Mouse (Mus musculus) intestine, postnatal 0 days (tissue): ENCODE results near the gene Pdcd1lg2. TPM values are rescaled to one million over a fixed set of nuclear protein-coding genes. Genes with fewer than 3 reads are reported as not detected.

Experiments used
- ATAC-seq: fragments of 200-750 bp; cut with Nextera tagmentation; 2 replicates; pipeline ENCODE4 v1.8.0; 2017; ENCODE audit warnings: mild to moderate bottlenecking, moderate TSS enrichment, moderate library complexity
- H3K27ac ChIP-seq: fragments of 300-500 bp; sonication (generic); 2 replicates; pipeline ENCODE4 v1.5.1; 2014; ENCODE audit warnings: mild to moderate bottlenecking, low read depth, low read length, moderate library complexity
- H3K27me3 ChIP-seq: fragments of 300-500 bp; sonication (generic); replicated peaks from 2 replicates; pipeline ENCODE4 v1.6.1; 2014; ENCODE audit warnings: low read length, mixed read lengths; ENCODE audit not compliant: control insufficient read depth, insufficient read depth
- H3K36me3 ChIP-seq: fragments of 300-500 bp; sonication (generic); 2 replicates; pipeline ENCODE4 v1.6.1; 2014; ENCODE audit warnings: mild to moderate bottlenecking, moderate library complexity; ENCODE audit not compliant: control insufficient read depth, insufficient read depth
- H3K4me1 ChIP-seq: fragments of 300-500 bp; sonication (generic); replicated peaks from 2 replicates; pipeline ENCODE4 v1.6.1; 2014; ENCODE audit warnings: antibody characterized with exemption, low read length, mixed read lengths; ENCODE audit not compliant: control insufficient read depth, insufficient read depth
- H3K4me2 ChIP-seq: fragments of 300-500 bp; sonication (generic); replicated peaks from 2 replicates; pipeline ENCODE4 v1.6.1; 2014; ENCODE audit warnings: low read depth, mild to moderate bottlenecking, moderate library complexity
- H3K4me3 ChIP-seq: fragments of 300-500 bp; sonication (generic); 2 replicates; pipeline ENCODE4 v1.5.1; 2014; ENCODE audit warnings: low read depth, low read length
- H3K9ac ChIP-seq: fragments of 300-500 bp; sonication (generic); 2 replicates; pipeline ENCODE4 v1.6.1; 2014; ENCODE audit warnings: mild to moderate bottlenecking, low read depth, low read length
- H3K9me3 ChIP-seq: fragments of 300-500 bp; sonication (generic); 2 replicates; pipeline ENCODE4 v1.6.1; 2016; ENCODE audit warnings: mixed run types; ENCODE audit not compliant: control insufficient read depth
- CTCF ChIP-seq: sonication (generic); IDR thresholded peaks from 2 replicates; pipeline ENCODE4 v1.5.1; 2016; ENCODE audit warnings: low read depth, mild to moderate bottlenecking, control low read depth, antibody characterized with exemption, moderate library complexity
- WGBS: fragments of 180-500 bp; shearing (Covaris S2); extraction: QIAGEN DNeasy Blood & Tissue Kit; methylation state at CpG from one replicate; pipeline ENCODE4 v1.1.7; 2014; 5-methylcytosine and 5-hydroxymethylcytosine counted together
- polyA plus RNA-seq: library from polyadenylated mRNA; unstranded; fragments of >200 nt; fragmentation: Nextera tagmentation; extraction: Ambion mirVana; gene quantifications from 2 replicates; pipeline ENCODE4 v1.2.1, GENCODE M21; 2015

Pdcd1lg2 gene
- polyA plus RNA-seq, 1 experiment from 2014 or later, result not detected

DNA sequence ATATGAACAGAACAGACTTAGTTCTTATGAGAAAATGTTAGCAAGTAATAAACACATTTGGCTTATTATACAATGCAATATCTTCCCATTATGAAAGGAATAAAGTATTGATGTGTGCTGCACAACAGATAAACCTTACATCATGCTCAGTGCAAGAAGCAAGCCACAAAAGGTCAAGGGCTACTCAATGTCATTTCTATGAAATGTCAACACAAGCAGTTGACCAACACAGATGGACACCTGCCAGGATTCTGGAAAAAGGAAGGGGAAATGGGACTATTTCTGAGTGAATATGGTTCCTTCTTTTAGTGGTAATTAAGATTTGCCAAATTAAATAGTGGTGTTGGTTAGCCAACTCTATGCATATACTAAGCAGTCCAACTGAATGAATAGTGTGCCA, 9.2 kb downstream of the Pdcd1lg2 start:
- Histone ChIP-seq H3K36me3 (no peaks in the 10 kb centered on the region), H3K27me3 (no peaks in the 10 kb centered on the region), H3K4me1 (no peaks in the 10 kb centered on the region; the same call in 1 of the 2 replicates), H3K27ac (no peak overlapping the region), H3K9ac (no peak overlapping the region), H3K4me2 (no peak overlapping the region), H3K9me3 (no peaks in the 10 kb centered on the region), H3K4me3 (no peak overlapping the region)
- no peak for ATAC-seq
- no peak for TF ChIP-seq CTCF

GRCm38 (mm10) chr19:29420397-29420796, 9.7 kb downstream of the Pdcd1lg2 start:
- no peak overlapping the region for H3K4me2 ChIP-seq
- no peak overlapping the region for H3K27ac ChIP-seq
- H3K4me1 ChIP-seq, result no peaks in the 10 kb centered on the region; the same call in 1 of the 2 replicates
- 87% methylated on average over 8 of the region's 8 CpGs for WGBS
- TF ChIP-seq CTCF, result no peak
- H3K27me3 ChIP-seq, result no peaks in the 10 kb centered on the region
- no peaks in the 10 kb centered on the region for H3K36me3 ChIP-seq
- ATAC-seq, result no peak
- no peak overlapping the region for H3K4me3 ChIP-seq
- no peak overlapping the region for H3K9ac ChIP-seq
- H3K9me3 ChIP-seq, result no peaks in the 10 kb centered on the region

GRCm38 (mm10) chr19:29422013-29422645, 11.4 kb downstream of the Pdcd1lg2 start:
- H3K27ac ChIP-seq, result no peak overlapping the region
- no peak for ATAC-seq
- H3K9me3 ChIP-seq, result no peaks in the 10 kb centered on the region
- no peak overlapping the region for H3K9ac ChIP-seq
- no peak overlapping the region for H3K4me2 ChIP-seq
- H3K36me3 ChIP-seq, result no peaks in the 10 kb centered on the region
- 90% methylated on average over 16 of the region's 16 CpGs for WGBS
- H3K4me1 ChIP-seq, result no peaks in the 10 kb centered on the region; the same call in 1 of the 2 replicates
- no peaks in the 10 kb centered on the region for H3K27me3 ChIP-seq
- no peak for TF ChIP-seq CTCF
- no peak overlapping the region for H3K4me3 ChIP-seq

DNA sequence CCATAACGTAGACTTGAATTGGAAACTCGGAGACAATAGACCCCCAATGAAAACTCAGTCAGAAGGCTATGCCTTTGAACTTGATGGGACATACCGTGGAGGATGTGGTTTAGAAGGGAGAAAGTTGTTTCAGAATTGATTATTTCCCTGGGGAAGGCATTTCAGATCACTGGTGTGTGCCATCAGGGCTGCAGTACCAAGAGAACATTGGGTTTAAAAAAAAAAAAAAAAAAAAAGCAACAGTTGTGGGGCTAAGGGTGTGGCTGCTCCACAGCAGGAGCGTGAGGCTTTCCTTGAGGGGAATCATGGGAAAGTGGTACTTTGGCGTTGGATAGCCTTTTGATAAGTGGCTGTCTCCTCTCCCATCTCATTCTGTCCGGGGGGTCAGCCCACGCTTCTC, 12.1 kb downstream of the Pdcd1lg2 start:
- Histone ChIP-seq H3K27ac (no peak overlapping the region), H3K4me1 (no peaks in the 10 kb centered on the region), H3K9me3 (no peaks in the 10 kb centered on the region), H3K4me2 (no peak overlapping the region), H3K9ac (no peak overlapping the region), H3K36me3 (no peaks in the 10 kb centered on the region), H3K27me3 (no peaks in the 10 kb centered on the region), H3K4me3 (no peak overlapping the region)
- no peak for TF ChIP-seq CTCF
- 83% methylated on average over 7 of the region's 7 CpGs for WGBS
- ATAC-seq, result no peak

DNA sequence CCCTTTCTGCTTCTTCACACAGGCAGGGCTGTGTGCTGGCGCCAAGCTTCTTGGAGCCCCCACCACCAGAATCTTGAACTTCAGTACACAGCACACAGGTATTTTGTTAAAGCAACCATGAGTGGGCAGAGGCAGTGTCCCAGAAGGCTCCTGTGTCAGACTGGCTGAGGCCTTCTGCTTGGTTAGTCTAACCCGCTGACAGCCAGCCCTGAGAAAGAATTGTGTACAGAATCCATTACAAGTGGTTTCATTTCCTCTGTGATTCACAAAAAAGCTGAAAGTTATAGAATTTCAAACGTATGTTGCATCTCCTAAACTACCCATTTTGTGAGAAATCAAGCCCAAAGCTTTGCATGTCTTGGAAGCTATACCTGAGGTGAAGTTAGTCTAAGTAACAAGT, 19.8 kb downstream of the Pdcd1lg2 start:
- no peak overlapping the region for H3K27ac ChIP-seq
- no peak overlapping the region for H3K4me3 ChIP-seq
- H3K4me2 ChIP-seq, result no peak overlapping the region
- H3K4me1 ChIP-seq, result no peaks in the 10 kb centered on the region
- H3K9ac ChIP-seq, result no peak overlapping the region
- no peaks in the 10 kb centered on the region for H3K27me3 ChIP-seq
- no peaks in the 10 kb centered on the region for H3K9me3 ChIP-seq
- no peaks in the 10 kb centered on the region for H3K36me3 ChIP-seq
- TF ChIP-seq CTCF, result no peak
- no peak for ATAC-seq
- WGBS, result 84% methylated on average over 3 of the region's 3 CpGs

- H3K27me3 ChIP-seq, result no peaks in the 10 kb centered on the region
- H3K9ac ChIP-seq, result no peak overlapping the region
- no peak overlapping the region for H3K4me3 ChIP-seq
- H3K27ac ChIP-seq, result no peak overlapping the region
- no peaks in the 10 kb centered on the region for H3K4me1 ChIP-seq
- no peak for TF ChIP-seq CTCF
- no peaks in the 10 kb centered on the region for H3K36me3 ChIP-seq
- no peak for ATAC-seq
- no peaks in the 10 kb centered on the region for H3K9me3 ChIP-seq
- H3K4me2 ChIP-seq, result no peak overlapping the region
- WGBS, result 67% methylated on average over 3 of the region's 3 CpGs
Observed at GRCm38 (mm10) chr19:29430953-29431352, 20.2 kb downstream of the Pdcd1lg2 start.
